15 mouse cellular contexts compared by ENCODE assay signal in the genomic region with DNA sequence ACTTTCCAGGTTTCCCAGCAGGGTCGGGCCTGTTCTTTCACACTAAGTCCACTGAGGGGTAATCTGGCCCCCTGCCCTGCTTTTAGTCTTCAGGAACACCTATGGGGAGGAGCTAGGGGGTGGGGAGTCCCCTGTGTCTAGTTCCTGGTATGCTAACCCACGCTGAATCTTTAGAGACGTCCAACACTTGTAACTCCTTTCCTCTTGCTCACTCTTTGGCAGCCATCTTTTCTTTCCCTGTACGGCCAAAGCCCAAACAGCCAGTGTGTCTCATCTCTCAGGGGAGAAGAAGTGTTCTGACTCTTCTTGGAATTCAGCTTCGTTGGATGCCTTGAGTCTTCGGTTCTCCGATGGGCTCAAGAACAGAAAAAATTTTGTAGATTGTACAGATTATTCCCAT.
"Had no signal": no experiment of that assay in that cellular context is flagged by ENCODE, and none has a peak within 500 bp of the region (broad histone marks: within the 10 kb centered on the region; RNA-seq: fewer than 3 reads in every experiment).

No protein-coding gene starts in this region.

- H3K4me1 ChIP-seq: liver, embryonic 15.5 days; midbrain, embryonic 15.5 days; neural tube, embryonic 12.5 days; stomach, embryonic 15.5 days had no signal

- H3K9me3 ChIP-seq: limb, embryonic 13.5 days; liver, embryonic 15.5 days; midbrain, embryonic 15.5 days; neural tube, embryonic 12.5 days; stomach, embryonic 15.5 days had no signal

- ATAC-seq: lung, postnatal 0 days; midbrain, embryonic 15.5 days had no signal

- H3K36me3 ChIP-seq: limb, embryonic 13.5 days; liver, embryonic 15.5 days; midbrain, embryonic 15.5 days; neural tube, embryonic 12.5 days; stomach, embryonic 15.5 days had no signal

- DNase-seq: kidney, postnatal 10 days; kidney, postnatal 4 days; lung, adult 2 months; lung, postnatal 36 days; right cerebral cortex, postnatal 4 days; thymus, adult 2 months; thymus, postnatal 36 days had no signal

- H3K9ac ChIP-seq: limb, embryonic 13.5 days; liver, embryonic 15.5 days; midbrain, embryonic 15.5 days; neural tube, embryonic 12.5 days; stomach, embryonic 15.5 days had no signal

- H3K27me3 ChIP-seq: limb, embryonic 13.5 days; liver, embryonic 15.5 days; midbrain, embryonic 15.5 days; neural tube, embryonic 12.5 days; stomach, embryonic 15.5 days had no signal

- H3K4me2 ChIP-seq: limb, embryonic 13.5 days; liver, embryonic 11.5 days; liver, embryonic 15.5 days; midbrain, embryonic 15.5 days; neural tube, embryonic 12.5 days; stomach, embryonic 15.5 days had no signal

- H3K27ac ChIP-seq: layer of hippocampus, adult 2 months; limb, embryonic 13.5 days; liver, embryonic 15.5 days; midbrain, embryonic 15.5 days; neural tube, embryonic 12.5 days; stomach, embryonic 15.5 days had no signal

- H3K4me3 ChIP-seq: layer of hippocampus, adult 2 months; limb, embryonic 13.5 days; liver, embryonic 15.5 days; midbrain, embryonic 15.5 days; neural tube, embryonic 12.5 days; stomach, embryonic 15.5 days had no signal
